Mouse (Mus musculus) right cerebral cortex, adult 18-20 months (tissue): ENCODE measurements around the gene Grm3.

ENCODE experiments used
- DNase-seq: peaks from one replicate; pipeline ENCODE4 v3.0.0; 2022; ENCODE audit warnings: mixed read lengths

Grm3 gene

GRCm38 (mm10) chr5:9622264-9623094 lies 102.5 kb downstream of the Grm3 start:
- DNase-seq, result no peak

- no peak for DNase-seq
These were observed 103.4 kb downstream of the Grm3 start for GRCm38 (mm10) chr5:9621417-9622067.

DNA sequence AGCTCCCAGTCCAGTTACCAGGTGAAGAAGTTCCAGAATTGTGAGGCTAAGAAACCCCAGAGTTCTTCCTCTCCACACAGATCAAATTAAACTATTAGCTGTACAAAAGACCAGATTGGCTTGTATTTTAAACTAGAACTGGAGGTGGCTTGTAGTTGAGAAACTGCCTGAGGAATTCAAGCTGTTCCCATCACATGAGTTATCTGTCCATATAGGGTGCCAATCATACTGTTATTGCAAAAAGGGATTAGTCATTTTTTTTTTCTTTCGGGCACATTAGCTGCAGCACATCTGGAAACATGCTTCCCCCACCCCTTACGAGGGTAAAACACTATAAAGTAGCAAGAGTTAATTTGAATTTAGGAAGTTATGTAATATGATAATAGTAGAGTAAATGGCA lies 145.9 kb downstream of the Grm3 start:
- DNase-seq, result peak; percentile 13

DNA sequence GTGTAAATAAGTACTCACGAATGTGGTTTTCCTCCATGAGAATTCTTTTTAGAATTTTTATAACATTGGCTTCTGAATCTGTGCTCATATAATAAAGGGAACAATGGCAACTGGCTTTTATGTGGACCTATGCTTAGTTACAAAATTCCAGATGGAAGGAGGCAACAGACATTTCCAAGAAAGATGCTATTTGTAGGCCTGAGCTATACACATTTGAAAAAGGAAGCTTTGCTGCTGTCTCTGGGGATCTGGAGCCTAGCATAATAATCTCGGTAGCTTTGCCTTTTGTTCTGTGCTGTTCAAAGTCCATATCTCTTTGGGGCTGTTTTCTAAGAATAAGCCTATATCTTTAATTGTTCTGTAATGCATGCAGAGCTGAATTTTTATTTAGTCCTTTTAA lies 146.4 kb downstream of the Grm3 start:
- no peak for DNase-seq

DNA sequence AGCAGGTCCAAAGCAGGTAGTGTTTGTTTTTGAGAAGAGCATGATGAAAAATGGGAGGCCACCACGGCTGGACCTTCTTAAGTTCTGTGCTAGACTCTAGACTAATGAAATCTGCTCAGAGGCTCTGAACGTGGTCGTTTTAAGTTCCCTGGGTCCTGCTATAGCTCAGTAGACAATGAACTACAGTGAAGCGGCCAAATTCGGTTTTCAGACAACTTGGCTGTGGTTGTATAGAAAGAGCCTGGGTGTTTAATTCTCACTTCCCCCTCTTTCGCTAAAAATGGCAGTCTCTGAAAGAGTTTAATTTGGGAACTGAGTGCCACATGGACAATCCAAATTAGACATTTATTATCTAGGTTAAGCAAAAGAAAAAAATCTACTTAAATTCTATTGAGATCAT lies 154.0 kb downstream of the Grm3 start:
- DNase-seq, result peak; percentile 64

DNA sequence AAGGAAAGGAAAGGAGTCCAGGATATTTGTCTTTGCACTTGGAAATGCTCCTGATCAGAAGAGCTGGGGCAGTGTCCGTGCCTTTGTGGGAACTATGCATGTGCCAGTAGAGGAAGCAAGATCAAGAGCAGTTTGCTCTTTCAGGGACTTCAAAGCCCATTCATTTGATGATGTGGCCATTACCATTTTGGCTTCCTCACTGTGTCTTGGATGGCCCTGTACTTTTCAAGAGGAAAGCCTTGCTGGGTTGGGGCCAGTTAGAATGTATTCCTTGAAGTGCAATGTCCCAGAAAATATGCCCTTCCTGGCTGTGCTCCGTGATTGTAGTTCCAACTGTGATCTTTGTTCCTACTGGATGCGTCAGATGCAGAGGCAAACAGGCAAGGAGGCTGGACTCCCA lies 167.3 kb downstream of the Grm3 start:
- peak; percentile 46 for DNase-seq

GRCm38 (mm10) chr5:9540822-9541557 lies 184.0 kb downstream of the Grm3 start:
- DNase-seq, result peak; percentile 50

DNA sequence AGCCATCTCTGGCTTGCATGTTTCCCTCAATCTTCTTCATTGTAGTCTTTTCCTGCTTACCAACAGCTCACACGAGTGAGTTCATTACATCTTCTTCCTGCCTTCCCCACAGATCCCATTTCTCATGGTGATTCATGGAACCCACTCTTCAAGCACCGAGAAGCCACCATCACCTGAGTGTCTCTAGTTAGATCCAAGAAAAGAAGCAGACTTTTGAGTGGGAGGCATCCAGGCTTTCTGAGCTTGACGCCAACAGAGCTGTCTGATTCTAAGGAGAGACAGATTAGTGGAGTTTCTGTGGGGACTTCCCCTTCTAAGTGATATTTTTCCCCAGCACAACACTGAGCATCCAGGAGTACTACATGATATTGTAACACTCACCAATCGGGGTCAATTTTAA lies 199.5 kb downstream of the Grm3 start:
- DNase-seq, result peak; percentile 15

DNA sequence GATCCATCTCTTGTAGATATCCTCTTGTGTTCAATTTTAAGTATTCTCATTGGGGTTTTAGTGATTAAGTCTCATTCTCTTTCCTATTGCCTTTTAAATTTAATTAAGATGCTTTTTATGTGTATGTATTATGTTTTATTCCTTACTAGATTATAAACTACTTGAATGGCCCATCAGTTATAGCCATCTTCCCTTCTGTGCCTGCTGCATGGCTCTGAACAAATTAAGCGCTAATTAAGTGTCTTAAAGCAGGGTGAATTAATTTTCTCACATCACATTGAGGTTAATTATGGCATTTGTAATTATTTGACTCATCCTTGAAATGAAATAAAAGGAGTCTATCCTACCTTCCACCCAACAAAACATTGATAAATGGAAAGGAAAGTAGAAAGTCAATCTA lies 213.9 kb downstream of the Grm3 start:
- no peak for DNase-seq

- DNase-seq, result no peak
These were observed 227.7 kb downstream of the Grm3 start for GRCm38 (mm10) chr5:9497235-9497634.

DNA sequence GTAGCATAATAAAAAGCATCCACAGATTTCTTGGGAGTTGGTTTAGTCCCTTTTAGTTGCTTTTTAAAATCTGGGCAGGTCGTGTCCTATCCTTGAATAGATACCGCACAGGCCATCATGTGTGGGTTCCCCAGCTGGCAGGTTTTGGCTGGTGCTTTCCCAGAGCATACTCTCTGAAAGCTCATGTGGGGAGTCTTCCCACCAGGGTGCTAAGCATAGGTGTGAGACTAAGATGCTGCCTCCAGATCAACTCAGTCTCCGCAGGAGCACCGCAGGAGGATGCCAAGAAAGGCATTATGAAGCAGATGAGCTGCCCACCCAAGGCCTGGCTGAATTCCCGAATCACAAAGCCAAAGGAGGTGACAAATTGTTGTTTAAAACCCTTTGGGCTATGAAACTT lies 229.5 kb downstream of the Grm3 start:
- DNase-seq, result peak; percentile 86

DNA sequence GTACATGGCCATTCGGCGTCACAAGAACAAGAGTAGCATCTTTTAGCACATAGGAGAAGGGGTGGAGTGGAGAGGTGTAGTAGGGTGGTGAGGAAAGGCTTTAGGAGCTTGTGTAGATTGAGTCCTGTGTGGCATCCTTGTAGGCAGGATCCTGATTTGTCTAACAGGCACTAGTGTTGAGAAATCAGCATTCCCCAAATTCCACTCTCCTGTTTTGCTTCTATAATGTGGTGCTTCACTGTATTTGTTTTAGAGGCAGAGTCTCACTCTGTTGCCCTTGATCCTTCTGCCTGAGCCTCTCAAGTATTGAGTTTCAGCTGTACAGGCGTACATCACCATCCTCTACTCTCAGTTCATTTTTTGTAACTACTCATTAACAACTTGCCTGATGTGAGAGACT lies 247.4 kb downstream of the Grm3 start:
- DNase-seq, result no peak

GRCm38 (mm10) chr5:9453298-9453697 lies 271.7 kb downstream of the Grm3 start:
- DNase-seq, result no peak

GRCm38 (mm10) chr5:9449570-9449969 lies 275.4 kb downstream of the Grm3 start:
- peak; percentile 60 for DNase-seq

- DNase-seq, result no peak
These were observed 276.0 kb downstream of the Grm3 start for GRCm38 (mm10) chr5:9448931-9449330.

GRCm38 (mm10) chr5:9446146-9446545 lies 278.8 kb downstream of the Grm3 start:
- no peak for DNase-seq
